Mouse (Mus musculus) E14TG2a.4 (cell line): ENCODE data around the gene A530064D06Rik.

ENCODE experiments used
- H3K27me3 ChIP-seq: 2 replicates; pipeline ENCODE4 v1.6.1; 2014; ENCODE audit warnings: low read length, control low read depth; ENCODE audit not compliant: insufficient read depth
- H3K36me3 ChIP-seq: 2 replicates; pipeline ENCODE4 v1.6.1; 2014; ENCODE audit warnings: low read length, control low read depth; ENCODE audit not compliant: insufficient read depth
- H3K4me1 ChIP-seq: replicated peaks from 2 replicates; pipeline ENCODE4 v1.6.1; 2014; ENCODE audit warnings: low read depth, low read length, control low read depth
- H3K4me3 ChIP-seq: replicated peaks from 2 replicates; pipeline ENCODE4 v1.5.1; 2014; ENCODE audit warnings: mild to moderate bottlenecking, low read length
- H3K9me3 ChIP-seq: 2 replicates; pipeline ENCODE4 v1.6.1; 2014; ENCODE audit warnings: low read length, control low read depth
- CTCF ChIP-seq: conservative IDR thresholded peaks from 2 replicates; pipeline ENCODE4 v1.5.1; 2014; ENCODE audit warnings: low read length
- NANOG ChIP-seq: IDR thresholded peaks from 2 replicates; pipeline ENCODE4 v1.6.1; 2014; ENCODE audit warnings: borderline replicate concordance, low read length, mixed read lengths
- POU5F1 ChIP-seq: IDR thresholded peaks from 2 replicates; pipeline ENCODE4 v1.6.1; 2014; ENCODE audit warnings: low read length, borderline replicate concordance

Gene A530064D06Rik

GRCm38 (mm10) chr17:48099312-48099711, 67.8 kb downstream of the A530064D06Rik start:
- Histone ChIP-seq H3K4me1 (peaks cover 59% of the 10 kb centered on the region), H3K27me3 (peaks cover 64% of the 10 kb centered on the region), H3K4me3 (0 out of 2 replicates have a peak overlapping the region, but pooled peaks have one; percentile 35), H3K36me3 (no peaks in the 10 kb centered on the region), H3K9me3 (0 out of 2 replicates have a peak, but pooled peaks cover under 1% of the 10 kb centered on the region)
- TF ChIP-seq NANOG (no peak), POU5F1 (no peak), CTCF (no peak)
